Mouse (Mus musculus) hindbrain, postnatal 0 days (tissue): ENCODE results near the gene Cadps2. TPM values are rescaled to one million over a fixed set of nuclear protein-coding genes. Genes with fewer than 3 reads are reported as not detected.

ENCODE experiments used
- ATAC-seq: fragments of 200-750 bp; cut with Nextera tagmentation; 2 replicates; pipeline ENCODE4 v1.8.0; 2017; ENCODE audit warnings: mild to moderate bottlenecking, moderate TSS enrichment, moderate library complexity
- DNase-seq: peaks from one replicate; pipeline ENCODE4 v3.0.0-alpha.2; 2015; ENCODE audit warnings: low spot score
- H3K27ac ChIP-seq: fragments of 300-500 bp; sonication (generic); 2 replicates; pipeline ENCODE4 v1.5.1; 2014; ENCODE audit warnings: mild to moderate bottlenecking
- H3K27me3 ChIP-seq: fragments of 300-500 bp; sonication (generic); 2 replicates; pipeline ENCODE4 v1.6.1; 2014; ENCODE audit warnings: low read length, mixed read lengths; ENCODE audit not compliant: insufficient read depth
- H3K36me3 ChIP-seq: fragments of 300-500 bp; sonication (generic); 2 replicates; pipeline ENCODE4 v1.6.1; 2014; ENCODE audit warnings: low read length, mixed read lengths; ENCODE audit not compliant: insufficient read depth
- H3K4me1 ChIP-seq: fragments of 300-500 bp; sonication (generic); 2 replicates; pipeline ENCODE4 v1.6.1; 2014; ENCODE audit warnings: antibody characterized with exemption, low read length, mixed read lengths; ENCODE audit not compliant: insufficient read depth
- H3K4me2 ChIP-seq: fragments of 300-500 bp; sonication (generic); 2 replicates; pipeline ENCODE4 v1.6.1; 2014; ENCODE audit warnings: low read depth, mild to moderate bottlenecking, low read length, moderate library complexity, mixed read lengths
- H3K4me3 ChIP-seq: fragments of 300-500 bp; sonication (generic); 2 replicates; pipeline ENCODE4 v1.5.1; 2014; ENCODE audit warnings: low read length
- H3K9ac ChIP-seq: fragments of 300-500 bp; sonication (generic); replicated peaks from 2 replicates; pipeline ENCODE4 v1.6.1; 2014; ENCODE audit warnings: mild to moderate bottlenecking, low read length, moderate library complexity, mixed read lengths
- H3K9me3 ChIP-seq: fragments of 300-500 bp; sonication (generic); 2 replicates; pipeline ENCODE4 v1.6.1; 2016; ENCODE audit warnings: low read length, mixed read lengths
- CTCF ChIP-seq: IDR thresholded peaks from 2 replicates; pipeline ENCODE4 v1.5.1; 2016; ENCODE audit warnings: antibody characterized with exemption, control low read depth, low read depth
- WGBS: fragments of 180-500 bp; shearing (Covaris S2); extraction: QIAGEN DNeasy Blood & Tissue Kit; methylation state at CpG from one replicate; pipeline ENCODE4 v1.1.7; 2014; 5-methylcytosine and 5-hydroxymethylcytosine counted together
- polyA plus RNA-seq: library from polyadenylated mRNA; unstranded; fragments of >200 nt; fragmentation: Nextera tagmentation; extraction: Ambion mirVana; gene quantifications from 2 replicates; pipeline ENCODE4 v1.2.1, GENCODE M21; 2015
- total RNA-seq: library from RNA; depleted of rRNA; stranded (reverse); fragments of >200 nt; gene quantifications from 2 replicates; pipeline ENCODE4 v1.2.3, GENCODE M21; 2014

Gene Cadps2
- total and polyA plus RNA-seq, 2 experiments from 2014 or later = 15.9 to 57.5 TPM

GRCm38 (mm10) chr6:23273483-23273882, 565.7 kb downstream of the Cadps2 start:
- Histone ChIP-seq H3K4me1 (no peaks in the 10 kb centered on the region), H3K4me2 (no peak overlapping the region), H3K27ac (no peak overlapping the region), H3K9ac (no peak overlapping the region), H3K9me3 (no peaks in the 10 kb centered on the region), H3K4me3 (no peak overlapping the region), H3K36me3 (no peaks in the 10 kb centered on the region), H3K27me3 (peaks cover 59% of the 10 kb centered on the region)
- 37% methylated on average over 4 of the region's 4 CpGs for whole genome bisulfite sequencing
- no peak for DNase-seq
- ATAC-seq = no peak
- no peak for TF ChIP-seq CTCF

GRCm38 (mm10) chr6:23272979-23273378, 566.2 kb downstream of the Cadps2 start:
- H3K27me3 ChIP-seq = peaks cover 59% of the 10 kb centered on the region
- no peak overlapping the region for H3K9ac ChIP-seq
- H3K4me1 ChIP-seq = no peaks in the 10 kb centered on the region
- no peak for TF ChIP-seq CTCF
- 0 out of 2 replicates have a peak overlapping the region, but pooled peaks have one; percentile 10 for H3K4me2 ChIP-seq
- no peaks in the 10 kb centered on the region for H3K36me3 ChIP-seq
- DNase-seq (no peak), ATAC-seq (no peak)
- H3K27ac ChIP-seq = no peak overlapping the region
- no peaks in the 10 kb centered on the region for H3K9me3 ChIP-seq
- WGBS = 8% methylated on average over 11 of the region's 11 CpGs
- H3K4me3 ChIP-seq = no peak overlapping the region

GRCm38 (mm10) chr6:23272542-23272941, 566.7 kb downstream of the Cadps2 start:
- H3K4me3 ChIP-seq = no peak overlapping the region
- no peaks in the 10 kb centered on the region for H3K4me1 ChIP-seq
- no peak overlapping the region for H3K27ac ChIP-seq
- no peak overlapping the region for H3K4me2 ChIP-seq
- no peaks in the 10 kb centered on the region for H3K36me3 ChIP-seq
- no peaks in the 10 kb centered on the region for H3K9me3 ChIP-seq
- H3K9ac ChIP-seq = no peak overlapping the region
- ATAC-seq (no peak), DNase-seq (no peak)
- TF ChIP-seq CTCF = no peak
- WGBS = 22% methylated on average over 7 of the region's 7 CpGs
- H3K27me3 ChIP-seq = peaks cover 58% of the 10 kb centered on the region

GRCm38 (mm10) chr6:23260738-23261050, 578.5 kb downstream of the Cadps2 start:
- ATAC-seq = 0 out of 2 replicates have a peak, but pooled peaks have one; percentile 39

GRCm38 (mm10) chr6:23260016-23260737, 579.0 kb downstream of the Cadps2 start:
- peak overlapping the region; percentile 21; the same call in 1 of the 2 replicates for H3K4me2 ChIP-seq
- H3K36me3 ChIP-seq = no peaks in the 10 kb centered on the region
- H3K4me1 ChIP-seq = peaks cover 4% of the 10 kb centered on the region; the same call in 1 of the 2 replicates
- no peak overlapping the region for H3K9ac ChIP-seq
- H3K4me3 ChIP-seq = peak overlapping the region; percentile 14
- no peak for TF ChIP-seq CTCF
- peaks cover 75% of the 10 kb centered on the region for H3K27me3 ChIP-seq
- no peaks in the 10 kb centered on the region for H3K9me3 ChIP-seq
- WGBS = 3% methylated on average over 36 of the region's 36 CpGs
- no peak overlapping the region for H3K27ac ChIP-seq
- ATAC-seq (peak; percentile 22; the same call in 1 of the 2 replicates), DNase-seq (no peak)

More at GRCm38 (mm10) chr6:23260738-23261050, 578.5 kb downstream of the Cadps2 start:
- Histone ChIP-seq H3K4me3 (peak overlapping the region; percentile 14; the same call in 1 of the 2 replicates), H3K27ac (no peak overlapping the region), H3K9ac (no peak overlapping the region), H3K36me3 (no peaks in the 10 kb centered on the region), H3K27me3 (peaks cover 73% of the 10 kb centered on the region), H3K4me2 (no peak overlapping the region), H3K4me1 (peaks cover 4% of the 10 kb centered on the region; the same call in 1 of the 2 replicates), H3K9me3 (no peaks in the 10 kb centered on the region)
- TF ChIP-seq CTCF = no peak
- DNase-seq = no peak
- WGBS = 2% methylated on average over 9 of the region's 9 CpGs

- no peak overlapping the region for H3K9ac ChIP-seq
- H3K4me3 ChIP-seq = no peak overlapping the region
- TF ChIP-seq CTCF = no peak
- DNase-seq = no peak
- 22% methylated on average over 3 of the region's 3 CpGs for WGBS
- no peak overlapping the region for H3K4me2 ChIP-seq
- no peaks in the 10 kb centered on the region for H3K36me3 ChIP-seq
- peaks cover 4% of the 10 kb centered on the region; the same call in 1 of the 2 replicates for H3K4me1 ChIP-seq
- peaks cover 83% of the 10 kb centered on the region for H3K27me3 ChIP-seq
- H3K9me3 ChIP-seq = no peaks in the 10 kb centered on the region
- H3K27ac ChIP-seq = no peak overlapping the region
- ATAC-seq = no peak
These were observed 581.2 kb downstream of the Cadps2 start for GRCm38 (mm10) chr6:23257981-23258380.

GRCm38 (mm10) chr6:23255161-23255560, 584.1 kb downstream of the Cadps2 start:
- H3K36me3 ChIP-seq = no peaks in the 10 kb centered on the region
- H3K4me3 ChIP-seq = no peak overlapping the region
- 5% methylated on average over 8 of the region's 8 CpGs for WGBS
- no peak overlapping the region for H3K4me2 ChIP-seq
- H3K4me1 ChIP-seq = no peaks in the 10 kb centered on the region; the same call in 1 of the 2 replicates
- peaks cover 86% of the 10 kb centered on the region for H3K27me3 ChIP-seq
- DNase-seq = no peak
- no peak for TF ChIP-seq CTCF
- no peak for ATAC-seq
- H3K9me3 ChIP-seq = no peaks in the 10 kb centered on the region
- H3K27ac ChIP-seq = no peak overlapping the region
- H3K9ac ChIP-seq = no peak overlapping the region
